In genomic region chr7:28925317-28925716, GRCm38 (mm10) we compare ENCODE assay signal across 8 mouse cellular contexts. TPM values are rescaled to one million over a fixed set of nuclear protein-coding genes. Genes with fewer than 3 reads are reported as not detected.
DNase-seq lines count a peak whose midpoint lies in the region; ATAC-seq and TF ChIP-seq lines count a peak whose summit lies in the region.

No protein-coding gene starts in this region.

- H3K4me1 ChIP-seq in spleen, adult 2 months (ENCODE audit: control insufficient read depth, insufficient read depth, insufficient read length): no peaks in the 10 kb centered on the region; the same call in 1 of the 2 replicates
- peaks cover 87% of the 10 kb centered on the region for H3K4me1 ChIP-seq in kidney, embryonic 15.5 days

- TF ChIP-seq CTCF in spleen, adult 2 months (IDR thresholded peaks at IDR 0.05; ENCODE audit: extremely low read depth, insufficient read depth, insufficient read length, insufficient replicate concordance): no peak

- DNase-seq in spleen, adult 2 months (ENCODE audit: low read depth in 1 of 2, low spot score in 2 of 2): no peak
- DNase-seq in spleen, adult 12 weeks (ENCODE audit: low spot score): no peak
- peak; percentile 80 to 85 for DNase-seq in heart, adult 9 months (ENCODE audit: low spot score in 2 of 2)
- DNase-seq in lung, postnatal 14 days: peak; percentile 59
- peak; percentile 93 for DNase-seq in yolk sac, embryonic 10.5 days (ENCODE audit: low spot score)
- DNase-seq in left cerebral cortex, postnatal 4 days: no peak
- no peak for DNase-seq in frontal cortex, postnatal 36 days (ENCODE audit: low spot score in 2 of 2)

- peak overlapping the region; percentile 54 for H3K27ac ChIP-seq in spleen, adult 2 months (ENCODE audit: insufficient read depth, low read length)
- peak overlapping the region; percentile 87 for H3K27ac ChIP-seq in kidney, embryonic 15.5 days

- intact Hi-C loops in left cerebral cortex, postnatal 4 days (cut with DNase I): no loop called here

- ATAC-seq in kidney, embryonic 15.5 days (replicated peaks; ENCODE audit: low FRiP score): peak; percentile 77

- no peak for TF ChIP-seq POLR2A in spleen, adult 2 months (IDR thresholded peaks at IDR 0.05; ENCODE audit: low read depth, low read length)

- no peak overlapping the region for H3K4me3 ChIP-seq in spleen, adult 2 months (ENCODE audit: extremely low read depth, insufficient read depth, insufficient read length)
- H3K4me3 ChIP-seq in kidney, embryonic 15.5 days (replicated peaks): no peak overlapping the region

- H3K27me3 ChIP-seq in spleen, adult 2 months (ENCODE audit: control insufficient read depth, insufficient read depth, low read length): no peaks in the 10 kb centered on the region
- no peaks in the 10 kb centered on the region for H3K27me3 ChIP-seq in kidney, embryonic 15.5 days

- H3K36me3 ChIP-seq in spleen, adult 2 months (ENCODE audit: control insufficient read depth, insufficient read depth, low read length): no peaks in the 10 kb centered on the region
- H3K36me3 ChIP-seq in kidney, embryonic 15.5 days: peaks cover 13% of the 10 kb centered on the region

- peak overlapping the region; percentile 31; the same call in 1 of the 2 replicates for H3K9ac ChIP-seq in kidney, embryonic 15.5 days

- WGBS in spleen, adult 2 months: 77% methylated on average over 9 of the region's 9 CpGs
- 8% methylated on average over 9 of the region's 9 CpGs for WGBS in kidney, embryonic 15.5 days

- 0 out of 2 replicates have a peak overlapping the region, but pooled peaks have one; percentile 5 for H3K4me2 ChIP-seq in kidney, embryonic 15.5 days

- H3K9me3 ChIP-seq in kidney, embryonic 15.5 days (replicated peaks): no peaks in the 10 kb centered on the region

RNA-seq across cellular contexts. Expression of gene Actn4, which starts 36.8 kb away (rescaled TPM):
- polyA plus RNA-seq in spleen, adult 2 months (2012; rRNA removed): 156 and 192 TPM in 2 replicates
- polyA plus RNA-seq in kidney, embryonic 15.5 days (2015; fragmentation: Nextera tagmentation; extraction: Ambion mirVana): 288 and 312 TPM in 2 replicates
- total RNA-seq in left cerebral cortex, postnatal 4 days (2021): 100 to 1,000 TPM; 129 to 134 TPM

RNA-seq across cellular contexts. Expression of gene Capn12, which starts 44.1 kb away (rescaled TPM):
- polyA plus RNA-seq in spleen, adult 2 months (2012; rRNA removed): 0.13 and 0.14 TPM in 2 replicates
- polyA plus RNA-seq in kidney, embryonic 15.5 days (2015; fragmentation: Nextera tagmentation; extraction: Ambion mirVana): 0.36 and 0.64 TPM in 2 replicates
- total RNA-seq in left cerebral cortex, postnatal 4 days (2021): under 1 TPM; 0.18 to 0.52 TPM

RNA-seq across cellular contexts. Expression of gene Eif3k, which starts 56.3 kb away (rescaled TPM):
- 218 and 234 TPM in 2 replicates for polyA plus RNA-seq in spleen, adult 2 months (2012; rRNA removed)
- 401 and 402 TPM in 2 replicates for polyA plus RNA-seq in kidney, embryonic 15.5 days (2015; fragmentation: Nextera tagmentation; extraction: Ambion mirVana)
- total RNA-seq in left cerebral cortex, postnatal 4 days (2021): 100 to 1,000 TPM; 212 to 213 TPM

RNA-seq across cellular contexts. Expression of gene Map4k1, which starts 56.5 kb away (rescaled TPM):
- 174 and 236 TPM in 2 replicates for polyA plus RNA-seq in spleen, adult 2 months (2012; rRNA removed)
- 9.0 and 9.6 TPM in 2 replicates for polyA plus RNA-seq in kidney, embryonic 15.5 days (2015; fragmentation: Nextera tagmentation; extraction: Ambion mirVana)
- total RNA-seq in left cerebral cortex, postnatal 4 days (2021): 10 to 100 TPM; 12.9 to 14.7 TPM

Comparison
In these comparisons a context has a peak if more than half of its experiments do, and no peak if none do; other contexts are left out.
1. DNase-seq: peak in heart, adult 9 months (2 of 2), lung, postnatal 14 days (single experiment) and yolk sac, embryonic 10.5 days (single experiment); none in spleen, adult 2 months (0 of 2), spleen, adult 12 weeks (single experiment), left cerebral cortex, postnatal 4 days (single experiment) and frontal cortex, postnatal 36 days (0 of 2).